In the genomic region with DNA sequence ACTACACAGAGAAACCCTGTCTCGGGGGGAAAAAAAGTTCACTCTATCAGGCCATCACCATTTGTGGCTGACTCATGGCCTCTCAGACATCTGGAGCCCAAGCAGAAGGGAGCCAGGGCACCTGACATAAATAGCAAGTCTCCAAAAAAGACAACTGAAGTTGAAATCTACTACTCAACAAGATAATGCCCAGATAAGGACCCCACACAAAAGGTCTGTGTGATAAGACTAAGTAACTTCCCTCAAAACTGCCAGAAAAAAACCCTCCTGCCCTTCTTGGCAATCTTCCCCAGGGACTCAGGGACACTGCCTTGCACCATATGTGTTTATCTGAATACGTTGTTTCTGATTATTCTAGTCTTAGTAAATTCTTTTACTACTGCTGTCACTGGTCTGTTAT, we compare ENCODE assay signal across 19 mouse cellular contexts. TPM values are rescaled to one million over a fixed set of nuclear protein-coding genes. Genes with fewer than 3 reads are reported as not detected.
DNase-seq lines count a peak whose midpoint lies in the region; ATAC-seq lines count a peak whose summit lies in the region.
"Had no signal": no experiment of that assay in that cellular context is flagged by ENCODE, and none has a peak within 500 bp of the region (broad histone marks: within the 10 kb centered on the region; RNA-seq: fewer than 3 reads in every experiment).

No protein-coding gene starts in this region.

- peak; percentile 15 for DNase-seq in heart, adult 11 months
- no peak for DNase-seq in heart, postnatal 36 days
- DNase-seq in 416B (ENCODE audit: low read depth) (peak; percentile 82), MEL-GATA-1-ER (ENCODE audit: extremely low read depth, low read depth) (peak; percentile 33)
- DNase-seq in adrenal gland, postnatal 10 days, result no peak
- no peak for DNase-seq in right cerebral cortex, adult 2 months (ENCODE audit: low spot score in 2 of 2)
- DNase-seq: adrenal gland, postnatal 14 days; B cell, adult 2 months; cerebellum, adult 11 months; cerebellum, adult 2 months; cerebellum, postnatal 10 days; cerebellum, postnatal 36 days; gastrocnemius, postnatal 10 days; gastrocnemius, postnatal 36 days had no signal

- intact Hi-C loops in heart, postnatal 36 days (cut with DNase I), result no loop called here

- peak; percentile 88 for ATAC-seq in megakaryocyte-erythroid progenitor cell, adult 5-6 weeks (replicated peaks; ENCODE audit: low FRiP score, low TSS enrichment, poor library complexity, severe bottlenecking)
- ATAC-seq: forebrain, embryonic 13.5 days; forebrain, embryonic 16.5 days; hindbrain, embryonic 16.5 days; Patski had no signal

RNA-seq across cellular contexts. Expression of a gene that starts 8.9 kb away (rescaled TPM):
- 10 to 100 TPM; 24.9 to 31.0 TPM for total RNA-seq in heart, postnatal 36 days (2021)
- 89.5 and 92.4 TPM in 2 replicates for total RNA-seq in megakaryocyte-erythroid progenitor cell, adult 5-6 weeks (2014; fragmentation: Nextera tagmentation)
- 64.2 and 78.3 TPM in 2 replicates for total RNA-seq in megakaryocyte-erythroid progenitor cell, adult 5-6 weeks (2017)
- total RNA-seq in adrenal gland, postnatal 10 days (2021), result 10 to 100 TPM; 31.2 to 38.5 TPM

RNA-seq across cellular contexts. Expression of a gene that starts 13.5 kb away (rescaled TPM):
- 10 to 100 TPM; 61.8 to 63.3 TPM for total RNA-seq in heart, postnatal 36 days (2021)
- 178 and 211 TPM in 2 replicates for total RNA-seq in megakaryocyte-erythroid progenitor cell, adult 5-6 weeks (2014; fragmentation: Nextera tagmentation)
- total RNA-seq in megakaryocyte-erythroid progenitor cell, adult 5-6 weeks (2017), result 230 and 276 TPM in 2 replicates
- 10 to 100 TPM; 84.3 to 91.6 TPM for total RNA-seq in adrenal gland, postnatal 10 days (2021)

RNA-seq across cellular contexts. Expression of a gene that starts 50.5 kb away (rescaled TPM):
- total RNA-seq in heart, postnatal 36 days (2021), result 10 to 100 TPM; 49.4 to 66.2 TPM
- 8.3 and 20.5 TPM in 2 replicates for total RNA-seq in megakaryocyte-erythroid progenitor cell, adult 5-6 weeks (2014; fragmentation: Nextera tagmentation)
- total RNA-seq in megakaryocyte-erythroid progenitor cell, adult 5-6 weeks (2017), result 17.5 and 28.1 TPM in 2 replicates
- total RNA-seq in adrenal gland, postnatal 10 days (2021), result 10 to 100 TPM; 13.3 to 17.8 TPM

Comparison
In these comparisons a context has a peak if more than half of its experiments do, and no peak if none do; other contexts are left out.
1. DNase-seq: peak in heart, adult 11 months (single experiment), 416B (single experiment) and MEL-GATA-1-ER (single experiment); none in heart, postnatal 36 days (0 of 2), adrenal gland, postnatal 10 days (single experiment) and right cerebral cortex, adult 2 months (0 of 2).